Mouse (Mus musculus): Measurements from ENCODE around the gene Pgm5. TPM values are rescaled to one million over a fixed set of nuclear protein-coding genes. Genes with fewer than 3 reads are reported as not detected.
A peak's percentile ranks its signal among the peaks of the same experiment; 100 is the strongest.

Gene Pgm5
- polyA plus RNA-seq, 1 experiment from 2014 or later: 1.6 TPM

GRCm38 (mm10) chr19:24752873-24753538, 108.6 kb downstream of the Pgm5 start:
- Histone ChIP-seq H3K27me3 (ENCODE audit: insufficient read depth, low read length) (no peaks in the 10 kb centered on the region), H3K4me1 (ENCODE audit: insufficient read depth, low read length) (peaks cover 20% of the 10 kb centered on the region), H3K27ac (ENCODE audit: low read length) (peak overlapping the region; percentile 71), H3K9ac (replicated peaks; ENCODE audit: low read length) (no peak overlapping the region), H3K4me3 (ENCODE audit: low read length) (no peak overlapping the region), H3K4me2 (replicated peaks; ENCODE audit: low read depth, low read length) (peak overlapping the region; percentile 30; the same call in 1 of the 2 replicates), H3K9me3 (ENCODE audit: low read length) (no peaks in the 10 kb centered on the region), H3K36me3 (ENCODE audit: insufficient read depth, low read length) (no peaks in the 10 kb centered on the region)
- ATAC-seq (ENCODE audit: low FRiP score, low TSS enrichment): no peak; the same call in 1 of the 2 replicates
- WGBS: 58% methylated on average over 7 of the region's 7 CpGs

GRCm38 (mm10) chr19:24746266-24746875, 115.3 kb downstream of the Pgm5 start:
- Histone ChIP-seq H3K9me3 (ENCODE audit: low read length) (no peaks in the 10 kb centered on the region), H3K4me2 (replicated peaks; ENCODE audit: low read depth, low read length) (no peak overlapping the region), H3K36me3 (ENCODE audit: insufficient read depth, low read length) (no peaks in the 10 kb centered on the region), H3K27ac (ENCODE audit: low read length) (no peak overlapping the region), H3K9ac (replicated peaks; ENCODE audit: low read length) (no peak overlapping the region), H3K4me1 (ENCODE audit: insufficient read depth, low read length) (no peaks in the 10 kb centered on the region), H3K4me3 (ENCODE audit: low read length) (no peak overlapping the region), H3K27me3 (ENCODE audit: insufficient read depth, low read length) (no peaks in the 10 kb centered on the region)
- 83% methylated on average over 4 of the region's 4 CpGs for WGBS
- no peak for ATAC-seq (ENCODE audit: low FRiP score, low TSS enrichment)

- Histone ChIP-seq H3K27ac (ENCODE audit: low read length) (no peak overlapping the region), H3K4me1 (ENCODE audit: insufficient read depth, low read length) (no peaks in the 10 kb centered on the region), H3K4me2 (replicated peaks; ENCODE audit: low read depth, low read length) (no peak overlapping the region), H3K9me3 (ENCODE audit: low read length) (no peaks in the 10 kb centered on the region), H3K36me3 (ENCODE audit: insufficient read depth, low read length) (no peaks in the 10 kb centered on the region), H3K4me3 (ENCODE audit: low read length) (no peak overlapping the region), H3K9ac (replicated peaks; ENCODE audit: low read length) (no peak overlapping the region), H3K27me3 (ENCODE audit: insufficient read depth, low read length) (no peaks in the 10 kb centered on the region)
- 79% methylated on average over 6 of the region's 6 CpGs for WGBS
- no peak for ATAC-seq (ENCODE audit: low FRiP score, low TSS enrichment)
These were observed 119.0 kb downstream of the Pgm5 start for GRCm38 (mm10) chr19:24742606-24743005.

- WGBS: 90% methylated on average over 3 of the region's 3 CpGs
- Histone ChIP-seq H3K9ac (replicated peaks; ENCODE audit: low read length) (no peak overlapping the region), H3K27me3 (ENCODE audit: insufficient read depth, low read length) (no peaks in the 10 kb centered on the region), H3K4me1 (ENCODE audit: insufficient read depth, low read length) (peaks cover 11% of the 10 kb centered on the region), H3K27ac (ENCODE audit: low read length) (no peak overlapping the region), H3K36me3 (ENCODE audit: insufficient read depth, low read length) (no peaks in the 10 kb centered on the region), H3K4me2 (replicated peaks; ENCODE audit: low read depth, low read length) (no peak overlapping the region), H3K9me3 (ENCODE audit: low read length) (no peaks in the 10 kb centered on the region), H3K4me3 (ENCODE audit: low read length) (no peak overlapping the region)
- no peak for ATAC-seq (ENCODE audit: low FRiP score, low TSS enrichment)
These were observed 122.9 kb downstream of the Pgm5 start for GRCm38 (mm10) chr19:24738786-24739185.

GRCm38 (mm10) chr19:24738026-24738425, 123.6 kb downstream of the Pgm5 start:
- Histone ChIP-seq H3K36me3 (ENCODE audit: insufficient read depth, low read length) (no peaks in the 10 kb centered on the region), H3K4me3 (ENCODE audit: low read length) (no peak overlapping the region), H3K27ac (ENCODE audit: low read length) (no peak overlapping the region), H3K9me3 (ENCODE audit: low read length) (no peaks in the 10 kb centered on the region), H3K9ac (replicated peaks; ENCODE audit: low read length) (no peak overlapping the region), H3K4me2 (replicated peaks; ENCODE audit: low read depth, low read length) (no peak overlapping the region), H3K27me3 (ENCODE audit: insufficient read depth, low read length) (no peaks in the 10 kb centered on the region), H3K4me1 (ENCODE audit: insufficient read depth, low read length) (peaks cover 11% of the 10 kb centered on the region)
- 93% methylated on average over 5 of the region's 5 CpGs for WGBS
- ATAC-seq (ENCODE audit: low FRiP score, low TSS enrichment): no peak

GRCm38 (mm10) chr19:24735484-24736128, 126.0 kb downstream of the Pgm5 start:
- Histone ChIP-seq H3K4me2 (replicated peaks; ENCODE audit: low read depth, low read length) (no peak overlapping the region), H3K27ac (ENCODE audit: low read length) (peak overlapping the region; percentile 25; the same call in 1 of the 2 replicates), H3K9ac (replicated peaks; ENCODE audit: low read length) (no peak overlapping the region), H3K9me3 (ENCODE audit: low read length) (no peaks in the 10 kb centered on the region), H3K36me3 (ENCODE audit: insufficient read depth, low read length) (no peaks in the 10 kb centered on the region), H3K27me3 (ENCODE audit: insufficient read depth, low read length) (no peaks in the 10 kb centered on the region), H3K4me3 (ENCODE audit: low read length) (no peak overlapping the region), H3K4me1 (ENCODE audit: insufficient read depth, low read length) (peaks cover 13% of the 10 kb centered on the region)
- WGBS: 46% methylated on average over 6 of the region's 6 CpGs
- ATAC-seq (ENCODE audit: low FRiP score, low TSS enrichment): no peak

- Histone ChIP-seq H3K9me3 (ENCODE audit: low read length) (no peaks in the 10 kb centered on the region), H3K27me3 (ENCODE audit: insufficient read depth, low read length) (no peaks in the 10 kb centered on the region), H3K27ac (ENCODE audit: low read length) (no peak overlapping the region), H3K4me2 (replicated peaks; ENCODE audit: low read depth, low read length) (no peak overlapping the region), H3K4me1 (ENCODE audit: insufficient read depth, low read length) (peaks cover 12% of the 10 kb centered on the region), H3K36me3 (ENCODE audit: insufficient read depth, low read length) (no peaks in the 10 kb centered on the region), H3K4me3 (ENCODE audit: low read length) (no peak overlapping the region), H3K9ac (replicated peaks; ENCODE audit: low read length) (no peak overlapping the region)
- 38% methylated on average over 5 of the region's 5 CpGs for WGBS
- no peak for ATAC-seq (ENCODE audit: low FRiP score, low TSS enrichment)
These were observed 131.0 kb downstream of the Pgm5 start for GRCm38 (mm10) chr19:24730661-24731060.

- no peak overlapping the region for H3K4me2 ChIP-seq (replicated peaks; ENCODE audit: low read depth, low read length)
- no peak for ATAC-seq (ENCODE audit: low FRiP score, low TSS enrichment)
- no peak overlapping the region for H3K9ac ChIP-seq (replicated peaks; ENCODE audit: low read length)
- no peaks in the 10 kb centered on the region for H3K27me3 ChIP-seq (ENCODE audit: insufficient read depth, low read length)
- no peak overlapping the region for H3K27ac ChIP-seq (ENCODE audit: low read length)
- 51% methylated on average over 10 of the region's 10 CpGs for WGBS
- no peak overlapping the region for H3K4me3 ChIP-seq (ENCODE audit: low read length)
- H3K9me3 ChIP-seq (ENCODE audit: low read length): no peaks in the 10 kb centered on the region
- H3K4me1 ChIP-seq (ENCODE audit: insufficient read depth, low read length): no peaks in the 10 kb centered on the region
- no peaks in the 10 kb centered on the region for H3K36me3 ChIP-seq (ENCODE audit: insufficient read depth, low read length)
These were observed 137.3 kb downstream of the Pgm5 start for GRCm38 (mm10) chr19:24724362-24724761.

GRCm38 (mm10) chr19:24720448-24720847, 141.2 kb downstream of the Pgm5 start:
- no peak for ATAC-seq (ENCODE audit: low FRiP score, low TSS enrichment)
- H3K9ac ChIP-seq (replicated peaks; ENCODE audit: low read length): no peak overlapping the region

GRCm38 (mm10) chr19:24719504-24719903, 142.2 kb downstream of the Pgm5 start:
- 74% methylated on average over 4 of the region's 4 CpGs for WGBS
- Histone ChIP-seq H3K9me3 (ENCODE audit: low read length) (no peaks in the 10 kb centered on the region), H3K9ac (replicated peaks; ENCODE audit: low read length) (no peak overlapping the region), H3K4me3 (ENCODE audit: low read length) (no peak overlapping the region), H3K36me3 (ENCODE audit: insufficient read depth, low read length) (no peaks in the 10 kb centered on the region), H3K4me2 (replicated peaks; ENCODE audit: low read depth, low read length) (no peak overlapping the region), H3K27me3 (ENCODE audit: insufficient read depth, low read length) (no peaks in the 10 kb centered on the region), H3K4me1 (ENCODE audit: insufficient read depth, low read length) (no peaks in the 10 kb centered on the region), H3K27ac (ENCODE audit: low read length) (no peak overlapping the region)
- ATAC-seq (ENCODE audit: low FRiP score, low TSS enrichment): no peak

More at GRCm38 (mm10) chr19:24720448-24720847, 141.2 kb downstream of the Pgm5 start:
- no peaks in the 10 kb centered on the region for H3K4me1 ChIP-seq (ENCODE audit: insufficient read depth, low read length)
- H3K4me3 ChIP-seq (ENCODE audit: low read length): no peak overlapping the region
- no peak overlapping the region for H3K4me2 ChIP-seq (replicated peaks; ENCODE audit: low read depth, low read length)
- H3K27me3 ChIP-seq (ENCODE audit: insufficient read depth, low read length): no peaks in the 10 kb centered on the region
- no peak overlapping the region for H3K27ac ChIP-seq (ENCODE audit: low read length)
- H3K36me3 ChIP-seq (ENCODE audit: insufficient read depth, low read length): no peaks in the 10 kb centered on the region
- no peaks in the 10 kb centered on the region for H3K9me3 ChIP-seq (ENCODE audit: low read length)
